Mouse (Mus musculus): ENCODE measurements around the gene Plxdc1. TPM values are rescaled to one million over a fixed set of nuclear protein-coding genes. Genes with fewer than 3 reads are reported as not detected.
A peak's percentile ranks its signal among the peaks of the same experiment; 100 is the strongest.

Gene Plxdc1
- polyA plus RNA-seq (2015; fragmentation: Nextera tagmentation; extraction: Ambion mirVana): 2.1 and 2.8 TPM in 2 replicates

- WGBS: 3% methylated on average over 48 of the region's 74 CpGs
- peaks cover 14% of the 10 kb centered on the region for H3K4me1 ChIP-seq (ENCODE audit: control insufficient read depth, insufficient read depth, low read depth, low read length)
- H3K9me3 ChIP-seq (ENCODE audit: control insufficient read depth, low read length): no peaks in the 10 kb centered on the region
- H3K27me3 ChIP-seq (replicated peaks; ENCODE audit: control insufficient read depth, insufficient read depth, low read length): peaks cover 18% of the 10 kb centered on the region
- H3K4me3 ChIP-seq (ENCODE audit: low read length): peak within 1 kb of the TSS; percentile 91
- H3K36me3 ChIP-seq (ENCODE audit: control insufficient read depth, insufficient read depth, low read length): no peaks in the 10 kb centered on the region
- peak within 1 kb of the TSS; percentile 88 for H3K4me2 ChIP-seq (ENCODE audit: low read length)
- no peak for ATAC-seq
- no peak within 1 kb of the TSS for H3K27ac ChIP-seq (ENCODE audit: low read depth, low read length)
- peak within 1 kb of the TSS; percentile 71 for H3K9ac ChIP-seq (ENCODE audit: low read depth, low read length)
These were observed at the start of gene Plxdc1 for GRCm38 (mm10) chr11:97985727-97986677. Gene Plxdc1, minus strand, starts transcription at chr11:97986444.

- WGBS: under 1% methylated on average over 25 of the region's 27 CpGs
- H3K27ac ChIP-seq (ENCODE audit: low read depth, low read length): peak overlapping the region; percentile 11; the same call in 1 of the 2 replicates
- peak overlapping the region; percentile 90 for H3K4me2 ChIP-seq (ENCODE audit: low read length)
- peak overlapping the region; percentile 60 for H3K9ac ChIP-seq (ENCODE audit: low read depth, low read length)
- peak; percentile 63 for ATAC-seq
- H3K27me3 ChIP-seq (replicated peaks; ENCODE audit: control insufficient read depth, insufficient read depth, low read length): peaks cover 10% of the 10 kb centered on the region; the same call in 1 of the 2 replicates
- H3K9me3 ChIP-seq (ENCODE audit: control insufficient read depth, low read length): no peaks in the 10 kb centered on the region
- peak overlapping the region; percentile 43 for H3K4me3 ChIP-seq (ENCODE audit: low read length)
- H3K36me3 ChIP-seq (ENCODE audit: control insufficient read depth, insufficient read depth, low read length): no peaks in the 10 kb centered on the region; the same call in 1 of the 2 replicates
- peaks cover 18% of the 10 kb centered on the region for H3K4me1 ChIP-seq (ENCODE audit: control insufficient read depth, insufficient read depth, low read depth, low read length)
These were observed 49.7 kb upstream of the Plxdc1 start for GRCm38 (mm10) chr11:98035977-98036377.

- Histone ChIP-seq H3K4me3 (ENCODE audit: low read length) (no peak overlapping the region), H3K4me1 (ENCODE audit: control insufficient read depth, insufficient read depth, low read depth, low read length) (peaks cover 18% of the 10 kb centered on the region), H3K9me3 (ENCODE audit: control insufficient read depth, low read length) (no peaks in the 10 kb centered on the region), H3K27me3 (replicated peaks; ENCODE audit: control insufficient read depth, insufficient read depth, low read length) (peaks cover 10% of the 10 kb centered on the region; the same call in 1 of the 2 replicates), H3K4me2 (ENCODE audit: low read length) (no peak overlapping the region), H3K27ac (ENCODE audit: low read depth, low read length) (peak overlapping the region; percentile 49; the same call in 1 of the 2 replicates), H3K9ac (ENCODE audit: low read depth, low read length) (peak overlapping the region; percentile 4; the same call in 1 of the 2 replicates), H3K36me3 (ENCODE audit: control insufficient read depth, insufficient read depth, low read length) (peaks cover 11% of the 10 kb centered on the region)
- WGBS: 17% methylated on average over 4 of the region's 4 CpGs
- peak; percentile 60; the same call in 1 of the 2 replicates for ATAC-seq
These were observed 48.6 kb upstream of the Plxdc1 start for GRCm38 (mm10) chr11:98034840-98035239.

GRCm38 (mm10) chr11:98034061-98034460, 47.8 kb upstream of the Plxdc1 start:
- H3K27me3 ChIP-seq (replicated peaks; ENCODE audit: control insufficient read depth, insufficient read depth, low read length): peaks cover 10% of the 10 kb centered on the region; the same call in 1 of the 2 replicates
- peaks cover 18% of the 10 kb centered on the region for H3K4me1 ChIP-seq (ENCODE audit: control insufficient read depth, insufficient read depth, low read depth, low read length)
- no peak for ATAC-seq
- H3K9ac ChIP-seq (ENCODE audit: low read depth, low read length): no peak overlapping the region
- peaks cover 18% of the 10 kb centered on the region for H3K36me3 ChIP-seq (ENCODE audit: control insufficient read depth, insufficient read depth, low read length)
- no peak overlapping the region for H3K27ac ChIP-seq (ENCODE audit: low read depth, low read length)
- no peak overlapping the region for H3K4me3 ChIP-seq (ENCODE audit: low read length)
- WGBS: 82% methylated on average over 5 of the region's 5 CpGs
- no peaks in the 10 kb centered on the region for H3K9me3 ChIP-seq (ENCODE audit: control insufficient read depth, low read length)
- no peak overlapping the region for H3K4me2 ChIP-seq (ENCODE audit: low read length)

- Histone ChIP-seq H3K4me2 (ENCODE audit: low read length) (no peak overlapping the region), H3K27ac (ENCODE audit: low read depth, low read length) (no peak overlapping the region), H3K4me3 (ENCODE audit: low read length) (no peak overlapping the region), H3K4me1 (ENCODE audit: control insufficient read depth, insufficient read depth, low read depth, low read length) (peaks cover 26% of the 10 kb centered on the region), H3K9ac (ENCODE audit: low read depth, low read length) (no peak overlapping the region), H3K27me3 (replicated peaks; ENCODE audit: control insufficient read depth, insufficient read depth, low read length) (peaks cover under 1% of the 10 kb centered on the region; the same call in 1 of the 2 replicates), H3K36me3 (ENCODE audit: control insufficient read depth, insufficient read depth, low read length) (peaks cover 25% of the 10 kb centered on the region), H3K9me3 (ENCODE audit: control insufficient read depth, low read length) (no peaks in the 10 kb centered on the region)
- 0 out of 2 replicates have a peak, but pooled peaks have one; percentile 13 for ATAC-seq
- 7% methylated on average over 5 of the region's 5 CpGs for WGBS
These were observed 45.2 kb upstream of the Plxdc1 start for GRCm38 (mm10) chr11:98031443-98031770.

GRCm38 (mm10) chr11:98030701-98031442, 44.6 kb upstream of the Plxdc1 start:
- Histone ChIP-seq H3K27me3 (replicated peaks; ENCODE audit: control insufficient read depth, insufficient read depth, low read length) (no peaks in the 10 kb centered on the region), H3K4me3 (ENCODE audit: low read length) (no peak overlapping the region), H3K9ac (ENCODE audit: low read depth, low read length) (no peak overlapping the region), H3K4me2 (ENCODE audit: low read length) (no peak overlapping the region), H3K4me1 (ENCODE audit: control insufficient read depth, insufficient read depth, low read depth, low read length) (peaks cover 22% of the 10 kb centered on the region), H3K27ac (ENCODE audit: low read depth, low read length) (no peak overlapping the region), H3K36me3 (ENCODE audit: control insufficient read depth, insufficient read depth, low read length) (peaks cover 25% of the 10 kb centered on the region), H3K9me3 (ENCODE audit: control insufficient read depth, low read length) (no peaks in the 10 kb centered on the region)
- no peak for ATAC-seq
- WGBS: 48% methylated on average over 5 of the region's 5 CpGs

GRCm38 (mm10) chr11:98027785-98028184, 41.5 kb upstream of the Plxdc1 start:
- H3K4me3 ChIP-seq (ENCODE audit: low read length): peak overlapping the region; percentile 90
- H3K4me1 ChIP-seq (ENCODE audit: control insufficient read depth, insufficient read depth, low read depth, low read length): peaks cover 23% of the 10 kb centered on the region
- no peak overlapping the region for H3K27ac ChIP-seq (ENCODE audit: low read depth, low read length)
- peak overlapping the region; percentile 96 for H3K4me2 ChIP-seq (ENCODE audit: low read length)
- no peak for ATAC-seq
- no peaks in the 10 kb centered on the region for H3K27me3 ChIP-seq (replicated peaks; ENCODE audit: control insufficient read depth, insufficient read depth, low read length)
- 19% methylated on average over 7 of the region's 7 CpGs for WGBS
- peak overlapping the region; percentile 99 for H3K9ac ChIP-seq (ENCODE audit: low read depth, low read length)
- H3K36me3 ChIP-seq (ENCODE audit: control insufficient read depth, insufficient read depth, low read length): peaks cover 25% of the 10 kb centered on the region
- no peaks in the 10 kb centered on the region for H3K9me3 ChIP-seq (ENCODE audit: control insufficient read depth, low read length)

- 0% methylated on average over 18 of the region's 18 CpGs for WGBS
- peaks cover 23% of the 10 kb centered on the region for H3K4me1 ChIP-seq (ENCODE audit: control insufficient read depth, insufficient read depth, low read depth, low read length)
These were observed 41.0 kb upstream of the Plxdc1 start for GRCm38 (mm10) chr11:98027297-98027688.

More at GRCm38 (mm10) chr11:98027297-98027688, 41.0 kb upstream of the Plxdc1 start:
- H3K27me3 ChIP-seq (replicated peaks; ENCODE audit: control insufficient read depth, insufficient read depth, low read length): no peaks in the 10 kb centered on the region
- no peaks in the 10 kb centered on the region for H3K9me3 ChIP-seq (ENCODE audit: control insufficient read depth, low read length)
- H3K4me3 ChIP-seq (ENCODE audit: low read length): peak overlapping the region; percentile 90
- ATAC-seq: no peak
- H3K27ac ChIP-seq (ENCODE audit: low read depth, low read length): peak overlapping the region; percentile 83
- peaks cover 25% of the 10 kb centered on the region for H3K36me3 ChIP-seq (ENCODE audit: control insufficient read depth, insufficient read depth, low read length)
- H3K9ac ChIP-seq (ENCODE audit: low read depth, low read length): peak overlapping the region; percentile 99
- peak overlapping the region; percentile 96 for H3K4me2 ChIP-seq (ENCODE audit: low read length)
